Comparison of ENCODE assay signal across 8 mouse cellular contexts in the genomic region with DNA sequence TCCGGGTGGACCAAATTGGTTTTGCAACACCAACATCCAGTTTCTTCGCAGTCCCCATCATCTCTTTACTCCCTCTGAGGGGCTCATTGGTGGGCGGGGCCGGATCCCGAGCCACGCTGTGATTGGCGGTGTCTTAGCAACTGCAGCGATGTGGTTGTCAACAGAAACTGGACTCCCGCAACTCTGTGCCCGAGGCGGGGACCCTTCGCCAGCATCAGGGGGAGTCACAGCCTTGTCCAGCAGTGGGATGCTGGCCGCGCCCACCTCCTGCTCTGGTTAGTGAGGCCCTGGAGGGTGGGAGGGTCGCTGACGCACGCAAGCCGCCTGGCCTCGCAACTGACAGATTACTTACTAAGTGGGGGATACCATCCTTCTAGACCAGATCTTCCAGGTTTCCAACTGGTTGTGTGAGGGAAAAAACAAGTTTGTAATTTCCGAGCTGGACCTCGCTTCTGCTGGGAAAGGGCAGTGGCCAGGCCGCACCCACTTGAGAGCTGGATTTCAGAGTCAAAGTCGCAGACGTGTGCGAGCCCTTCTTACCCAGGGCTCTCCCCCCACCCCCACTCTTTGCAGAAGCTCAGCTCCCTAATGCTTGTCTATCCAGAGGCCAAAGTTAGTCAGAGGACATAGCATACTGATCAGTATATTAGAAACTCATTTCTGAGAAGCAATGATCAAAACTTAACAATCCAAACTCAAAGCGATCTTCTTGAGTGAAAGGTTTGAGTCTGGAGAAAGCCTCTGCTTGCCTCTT. TPM values are rescaled to one million over a fixed set of nuclear protein-coding genes. Genes with fewer than 3 reads are reported as not detected.
DNase-seq lines count a peak whose midpoint lies in the region; ATAC-seq lines count a peak whose summit lies in the region.

No protein-coding gene starts in this region.

- ATAC-seq in hindbrain, embryonic 13.5 days (ENCODE audit: low FRiP score): peak; percentile 98

- no peaks in the 10 kb centered on the region for H3K36me3 ChIP-seq in hindbrain, embryonic 13.5 days

- no peaks in the 10 kb centered on the region for H3K9me3 ChIP-seq in hindbrain, embryonic 13.5 days

- no peaks in the 10 kb centered on the region for H3K4me1 ChIP-seq in brown adipose tissue, adult 24 weeks (ENCODE audit: control insufficient read depth, insufficient read depth, insufficient read length, low read length)
- peaks cover 11% of the 10 kb centered on the region for H3K4me1 ChIP-seq in hindbrain, embryonic 13.5 days (replicated peaks)

- H3K27ac ChIP-seq in brown adipose tissue, adult 24 weeks (replicated peaks; ENCODE audit: low read depth, low read length): no peak overlapping the region
- H3K27ac ChIP-seq in hindbrain, embryonic 13.5 days: 0 out of 2 replicates have a peak overlapping the region, but pooled peaks have one; percentile 36

- 3% methylated on average over 26 of the region's 26 CpGs for WGBS in hindbrain, embryonic 13.5 days

- peak overlapping the region; percentile 84 for H3K4me2 ChIP-seq in hindbrain, embryonic 13.5 days

- peak; percentile 76 for DNase-seq in ES-CJ7 (ENCODE audit: low read depth, low spot score)
- DNase-seq in frontal cortex, postnatal 25 days (ENCODE audit: low spot score in 2 of 2): peak; percentile 11 to 31
- peak; percentile 16 to 64 for DNase-seq in left cerebral cortex, adult 18-20 months (ENCODE audit: low spot score in 2 of 2)
- peak; percentile 74 to 81 for DNase-seq in lung, postnatal 4 days
- DNase-seq in retina, postnatal 1 day: peak; percentile 93
- peak; percentile 79 for DNase-seq in thymus, postnatal 4 days

- peak overlapping the region; percentile 67 for H3K9ac ChIP-seq in hindbrain, embryonic 13.5 days

- H3K4me3 ChIP-seq in brown adipose tissue, adult 24 weeks (ENCODE audit: insufficient read depth, low read depth, low read length): peak overlapping the region; percentile 63
- peak overlapping the region; percentile 55 for H3K4me3 ChIP-seq in hindbrain, embryonic 13.5 days

- H3K27me3 ChIP-seq in hindbrain, embryonic 13.5 days: peaks cover 9% of the 10 kb centered on the region; the same call in 1 of the 2 replicates

RNA-seq across cellular contexts. Expression of gene Vwa3b, which starts 2.9 kb away (rescaled TPM):
- not detected in 2 replicates for polyA plus RNA-seq in brown adipose tissue, adult 24 weeks (2012; ENCODE audit: insufficient read depth, insufficient read length, missing spikeins)
- polyA plus RNA-seq in hindbrain, embryonic 13.5 days (2015; fragmentation: Nextera tagmentation; extraction: Ambion mirVana): 0.61 and 1.5 TPM in 2 replicates
- total RNA-seq in left cerebral cortex, adult 18-20 months (2021): 1 to 10 TPM in 1 of 2 experiments, under 1 TPM in 1; 0.91 to 1.7 TPM

Comparison
In these comparisons a context has a peak if more than half of its experiments do, and no peak if none do; other contexts are left out.
1. DNase-seq: peak in every context shown above with its lines; median percentile 93 in retina, postnatal 1 day; 79 in thymus, postnatal 4 days; 78 in lung, postnatal 4 days; 76 in ES-CJ7; 40 in left cerebral cortex, adult 18-20 months; 21 in frontal cortex, postnatal 25 days.